Mouse (Mus musculus): ENCODE results near the gene Tubd1. TPM values are rescaled to one million over a fixed set of nuclear protein-coding genes. Genes with fewer than 3 reads are reported as not detected.

Tubd1 gene
- polyA plus RNA-seq, 2 experiments = 5.6 to 10.3 TPM

DNA sequence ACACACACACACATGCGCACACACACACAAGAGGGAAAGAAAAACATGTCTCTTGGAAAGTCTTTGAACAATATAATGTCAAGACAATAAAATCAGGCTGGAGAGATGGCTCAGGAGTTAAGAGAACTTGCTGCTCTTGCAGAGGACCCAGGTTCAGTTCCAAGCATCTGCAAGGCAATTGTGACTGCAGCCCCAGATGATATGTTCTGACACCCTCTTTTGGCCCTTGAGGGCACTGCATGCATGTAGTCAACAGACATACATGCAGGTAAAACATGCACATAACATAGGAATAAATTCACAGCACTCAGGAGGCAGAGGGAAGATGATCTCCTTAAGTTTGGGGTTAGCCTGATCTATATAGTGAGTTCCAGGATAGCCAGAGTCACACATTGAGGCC, 2.6 kb downstream of the Tubd1 start:
- Histone ChIP-seq H3K27me3 (ENCODE audit: control insufficient read depth, insufficient read depth, low read length) (no peaks in the 10 kb centered on the region), H3K27ac (no peak overlapping the region), H3K4me2 (ENCODE audit: low read depth) (no peak overlapping the region), H3K9me3 (ENCODE audit: control insufficient read depth, low read length) (no peaks in the 10 kb centered on the region), H3K36me3 (replicated peaks; ENCODE audit: control insufficient read depth, insufficient read depth, low read depth) (peaks cover 16% of the 10 kb centered on the region), H3K9ac (replicated peaks) (no peak overlapping the region), H3K4me3 (ENCODE audit: insufficient read depth in 1 of 2, low read depth in 2 of 2, low read length in 2 of 2) (no peak overlapping the region), H3K4me1 (replicated peaks; ENCODE audit: control insufficient read depth in 2 of 2, insufficient read depth in 2 of 2, low read length in 1 of 2) (peaks cover 10% of the 10 kb centered on the region in 2 experiments)
- ATAC-seq (ENCODE audit: insufficient read depth) = no peak
- TF ChIP-seq CTCF (IDR thresholded peaks at IDR 0.05; ENCODE audit: low read depth) = peak; percentile 46; the same call in 1 of the 2 replicates
- TF ChIP-seq EP300 (IDR thresholded peaks at IDR 0.05; ENCODE audit: low read depth) = no peak
- DNase-seq (ENCODE audit: low read depth in 3 of 3, low spot score in 3 of 3) = peak in 1 of 3 experiments; percentile 38
- 87% methylated on average over 1 of the region's 1 CpGs for WGBS (ENCODE audit: insufficient replicate concordance)

- H3K9ac ChIP-seq (replicated peaks) = no peak overlapping the region
- no peaks in the 10 kb centered on the region for H3K27me3 ChIP-seq (ENCODE audit: control insufficient read depth, insufficient read depth, low read length)
- TF ChIP-seq CTCF (IDR thresholded peaks at IDR 0.05; ENCODE audit: low read depth) = no peak
- TF ChIP-seq EP300 (IDR thresholded peaks at IDR 0.05; ENCODE audit: low read depth) = no peak
- no peak for ATAC-seq (ENCODE audit: insufficient read depth)
- DNase-seq (ENCODE audit: low read depth in 3 of 3, low spot score in 3 of 3) = no peak
- no peak overlapping the region for H3K27ac ChIP-seq
- H3K36me3 ChIP-seq (replicated peaks; ENCODE audit: control insufficient read depth, insufficient read depth, low read depth) = peaks cover 20% of the 10 kb centered on the region
- no peak overlapping the region for H3K4me3 ChIP-seq (ENCODE audit: insufficient read depth in 1 of 2, low read depth in 2 of 2, low read length in 2 of 2)
- no peak overlapping the region for H3K4me2 ChIP-seq (ENCODE audit: low read depth)
- H3K9me3 ChIP-seq (ENCODE audit: control insufficient read depth, low read length) = no peaks in the 10 kb centered on the region
- WGBS (ENCODE audit: insufficient replicate concordance) = 80% methylated on average over 6 of the region's 6 CpGs
- H3K4me1 ChIP-seq (replicated peaks; ENCODE audit: control insufficient read depth in 2 of 2, insufficient read depth in 2 of 2, low read length in 1 of 2) = no peaks in the 10 kb centered on the region
Observed at GRCm38 (mm10) chr11:86553525-86553924, 8.7 kb downstream of the Tubd1 start.

DNA sequence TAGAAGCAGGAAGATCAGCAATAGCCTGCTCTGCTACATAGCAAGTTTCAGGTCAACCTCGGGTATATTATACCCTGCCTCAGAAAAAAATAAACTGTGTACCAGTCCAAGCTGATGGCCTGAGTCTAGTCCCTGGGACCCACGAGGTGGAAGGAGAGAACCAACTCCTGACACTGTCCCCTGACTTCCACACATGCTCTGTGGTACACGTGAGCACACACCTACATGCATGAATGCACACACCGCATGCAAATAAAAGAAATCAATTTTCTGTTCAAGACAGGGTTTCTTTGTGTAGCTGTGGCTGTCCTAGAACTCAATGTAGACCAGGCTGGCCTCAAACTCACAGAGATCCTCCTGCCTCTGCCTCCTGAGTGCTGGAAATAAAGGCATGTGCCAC, 13.5 kb downstream of the Tubd1 start:
- DNase-seq (ENCODE audit: low read depth in 3 of 3, low spot score in 3 of 3) = no peak
- H3K27ac ChIP-seq = no peak overlapping the region
- peaks cover 4% of the 10 kb centered on the region; the same call in 1 of the 2 replicates for H3K36me3 ChIP-seq (replicated peaks; ENCODE audit: control insufficient read depth, insufficient read depth, low read depth)
- H3K4me2 ChIP-seq (ENCODE audit: low read depth) = no peak overlapping the region
- no peak overlapping the region for H3K9ac ChIP-seq (replicated peaks)
- TF ChIP-seq EP300 (IDR thresholded peaks at IDR 0.05; ENCODE audit: low read depth) = no peak
- TF ChIP-seq CTCF (IDR thresholded peaks at IDR 0.05; ENCODE audit: low read depth) = no peak
- no peaks in the 10 kb centered on the region for H3K9me3 ChIP-seq (ENCODE audit: control insufficient read depth, low read length)
- ATAC-seq (ENCODE audit: insufficient read depth) = no peak
- 77% methylated on average over 4 of the region's 4 CpGs for WGBS (ENCODE audit: insufficient replicate concordance)
- H3K27me3 ChIP-seq (ENCODE audit: control insufficient read depth, insufficient read depth, low read length) = no peaks in the 10 kb centered on the region
- H3K4me3 ChIP-seq (ENCODE audit: insufficient read depth in 1 of 2, low read depth in 2 of 2, low read length in 2 of 2) = no peak overlapping the region
- no peaks in the 10 kb centered on the region for H3K4me1 ChIP-seq (replicated peaks; ENCODE audit: control insufficient read depth in 2 of 2, insufficient read depth in 2 of 2, low read length in 1 of 2)

DNA sequence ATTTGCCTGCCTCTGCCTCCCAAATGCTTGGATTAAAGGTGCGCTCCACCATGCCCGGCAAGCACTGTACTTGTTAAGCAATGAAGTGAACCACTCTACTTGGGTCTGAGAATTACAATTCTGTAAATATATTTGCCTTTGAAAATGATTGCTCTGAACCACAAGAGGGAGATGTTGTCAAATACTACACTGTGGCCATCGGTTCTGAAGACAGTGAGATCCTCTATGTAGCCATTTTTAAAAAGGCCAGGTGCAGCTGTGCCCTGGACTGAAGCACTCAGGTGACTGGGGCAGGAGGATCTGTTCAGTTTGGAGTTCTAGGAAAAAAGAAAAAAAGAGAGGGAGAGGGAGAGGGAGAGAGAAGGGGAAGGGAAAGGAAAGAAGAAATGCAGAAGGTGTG, 23.6 kb downstream of the Tubd1 start:
- no peak overlapping the region for H3K4me3 ChIP-seq (ENCODE audit: insufficient read depth in 1 of 2, low read depth in 2 of 2, low read length in 2 of 2)
- H3K9me3 ChIP-seq (ENCODE audit: control insufficient read depth, low read length) = no peaks in the 10 kb centered on the region
- H3K27ac ChIP-seq = no peak overlapping the region
- H3K36me3 ChIP-seq (replicated peaks; ENCODE audit: control insufficient read depth, insufficient read depth, low read depth) = no peaks in the 10 kb centered on the region; the same call in 1 of the 2 replicates
- ATAC-seq (ENCODE audit: insufficient read depth) (no peak; the same call in 1 of the 2 replicates), DNase-seq (ENCODE audit: low read depth in 3 of 3, low spot score in 3 of 3) (no peak)
- H3K4me2 ChIP-seq (ENCODE audit: low read depth) = no peak overlapping the region
- no peak overlapping the region for H3K9ac ChIP-seq (replicated peaks)
- TF ChIP-seq CTCF (IDR thresholded peaks at IDR 0.05; ENCODE audit: low read depth) (peak; percentile 66), EP300 (IDR thresholded peaks at IDR 0.05; ENCODE audit: low read depth) (no peak)
- 52% methylated on average over 3 of the region's 3 CpGs for WGBS (ENCODE audit: insufficient replicate concordance)
- no peaks in the 10 kb centered on the region for H3K27me3 ChIP-seq (ENCODE audit: control insufficient read depth, insufficient read depth, low read length)
- peaks cover 0 to 4% of the 10 kb centered on the region in 2 experiments; a peak in 2 of 4 replicates for H3K4me1 ChIP-seq (replicated peaks; ENCODE audit: control insufficient read depth in 2 of 2, insufficient read depth in 2 of 2, low read length in 1 of 2)

GRCm38 (mm10) chr11:86570261-86570746, 25.5 kb downstream of the Tubd1 start:
- Histone ChIP-seq H3K4me2 (ENCODE audit: low read depth) (no peak overlapping the region), H3K27ac (no peak overlapping the region), H3K9me3 (ENCODE audit: control insufficient read depth, low read length) (no peaks in the 10 kb centered on the region), H3K4me3 (ENCODE audit: insufficient read depth in 1 of 2, low read depth in 2 of 2, low read length in 2 of 2) (no peak overlapping the region), H3K27me3 (ENCODE audit: control insufficient read depth, insufficient read depth, low read length) (no peaks in the 10 kb centered on the region), H3K4me1 (replicated peaks; ENCODE audit: control insufficient read depth in 2 of 2, insufficient read depth in 2 of 2, low read length in 1 of 2) (peaks cover 0 to 8% of the 10 kb centered on the region in 2 experiments; a peak in 2 of 4 replicates), H3K36me3 (replicated peaks; ENCODE audit: control insufficient read depth, insufficient read depth, low read depth) (no peaks in the 10 kb centered on the region; the same call in 1 of the 2 replicates), H3K9ac (replicated peaks) (no peak overlapping the region)
- ATAC-seq (ENCODE audit: insufficient read depth) (no peak), DNase-seq (ENCODE audit: low read depth in 3 of 3, low spot score in 3 of 3) (no peak)
- 60% methylated on average over 9 of the region's 9 CpGs for WGBS (ENCODE audit: insufficient replicate concordance)
- TF ChIP-seq CTCF (IDR thresholded peaks at IDR 0.05; ENCODE audit: low read depth) (no peak), EP300 (IDR thresholded peaks at IDR 0.05; ENCODE audit: low read depth) (no peak)
